Mouse (Mus musculus): ENCODE results near the gene Stmn1.

Stmn1 gene

GRCm38 (mm10) chr4:134468215-134468575 lies at the start of gene Stmn1:
Gene Stmn1 (plus strand): TSS chr4:134468320.
- peak; percentile 92 to 94 for DNase-seq (ENCODE audit: low spot score in 2 of 2)

- no peak for DNase-seq (ENCODE audit: low spot score in 2 of 2)
These were observed 46.1 kb upstream of the Stmn1 start for GRCm38 (mm10) chr4:134421971-134422370.

- DNase-seq (ENCODE audit: low spot score in 2 of 2) = no peak
These were observed 44.2 kb upstream of the Stmn1 start for GRCm38 (mm10) chr4:134423949-134424348.

GRCm38 (mm10) chr4:134425088-134425487 lies 43.0 kb upstream of the Stmn1 start:
- no peak for DNase-seq (ENCODE audit: low spot score in 2 of 2)

- no peak for DNase-seq (ENCODE audit: low spot score in 2 of 2)
These were observed 37.6 kb upstream of the Stmn1 start for GRCm38 (mm10) chr4:134430381-134431004.

GRCm38 (mm10) chr4:134432686-134433360 lies 35.3 kb upstream of the Stmn1 start:
- DNase-seq (ENCODE audit: low spot score in 2 of 2) = no peak

- no peak for DNase-seq (ENCODE audit: low spot score in 2 of 2)
These were observed 31.9 kb upstream of the Stmn1 start for GRCm38 (mm10) chr4:134436185-134436584.

GRCm38 (mm10) chr4:134436659-134437058 lies 31.5 kb upstream of the Stmn1 start:
- DNase-seq (ENCODE audit: low spot score in 2 of 2) = peak; percentile 12 to 14

GRCm38 (mm10) chr4:134439119-134439518 lies 29.0 kb upstream of the Stmn1 start:
- no peak for DNase-seq (ENCODE audit: low spot score in 2 of 2)

GRCm38 (mm10) chr4:134439919-134440318 lies 28.2 kb upstream of the Stmn1 start:
- no peak for DNase-seq (ENCODE audit: low spot score in 2 of 2)

GRCm38 (mm10) chr4:134442216-134442615 lies 25.9 kb upstream of the Stmn1 start:
- no peak for DNase-seq (ENCODE audit: low spot score in 2 of 2)

GRCm38 (mm10) chr4:134443589-134443988 lies 24.5 kb upstream of the Stmn1 start:
- no peak for DNase-seq (ENCODE audit: low spot score in 2 of 2)

GRCm38 (mm10) chr4:134444949-134445348 lies 23.2 kb upstream of the Stmn1 start:
- no peak for DNase-seq (ENCODE audit: low spot score in 2 of 2)

- no peak for DNase-seq (ENCODE audit: low spot score in 2 of 2)
These were observed 22.6 kb upstream of the Stmn1 start for GRCm38 (mm10) chr4:134445489-134445888.

- DNase-seq (ENCODE audit: low spot score in 2 of 2) = peak in 1 of 2 experiments; percentile 22
These were observed 20.2 kb upstream of the Stmn1 start for GRCm38 (mm10) chr4:134447966-134448365.

GRCm38 (mm10) chr4:134449595-134450391 lies 18.3 kb upstream of the Stmn1 start:
- DNase-seq (ENCODE audit: low spot score in 2 of 2) = no peak

- no peak for DNase-seq (ENCODE audit: low spot score in 2 of 2)
These were observed 17.5 kb upstream of the Stmn1 start for GRCm38 (mm10) chr4:134450392-134451195.

- DNase-seq (ENCODE audit: low spot score in 2 of 2) = no peak
These were observed 16.6 kb upstream of the Stmn1 start for GRCm38 (mm10) chr4:134451484-134451883.

- DNase-seq (ENCODE audit: low spot score in 2 of 2) = peak in 1 of 2 experiments; percentile 36
These were observed 14.3 kb upstream of the Stmn1 start for GRCm38 (mm10) chr4:134453619-134454400.

GRCm38 (mm10) chr4:134455310-134455709 lies 12.8 kb upstream of the Stmn1 start:
- peak; percentile 16 to 38 for DNase-seq (ENCODE audit: low spot score in 2 of 2)

Measured in thymus, postnatal 10 days (tissue).